Mouse (Mus musculus) layer of hippocampus, postnatal 10 days (tissue): ENCODE measurements around the gene Stip1. TPM values are rescaled to one million over a fixed set of nuclear protein-coding genes. Genes with fewer than 3 reads are reported as not detected.
"Not testable (repeated sequence)": the region's sequence is repeated elsewhere in the genome, so short reads cannot be mapped to it uniquely, and the experiment has no call there.

Experiments
- DNase-seq, 2 experiments: peaks; one replicate each; pipeline ENCODE4 v3.0.0; 2021; ENCODE audit warnings: low spot score in 2 of 2
- total RNA-seq, 2 experiments: library from RNA; stranded (reverse); gene quantifications; 2 replicates each; pipeline ENCODE4 v1.2.3; 2021

The Stip1 gene
- total RNA-seq, 2 experiments from 2014 or later = 126 to 148 TPM

- DNase-seq = no peak
Measured at GRCm38 (mm10) chr19:7017541-7018457, 22.0 kb downstream of the Stip1 start.

- no peak for DNase-seq
Measured at GRCm38 (mm10) chr19:7014481-7015135, 25.2 kb downstream of the Stip1 start.

DNA sequence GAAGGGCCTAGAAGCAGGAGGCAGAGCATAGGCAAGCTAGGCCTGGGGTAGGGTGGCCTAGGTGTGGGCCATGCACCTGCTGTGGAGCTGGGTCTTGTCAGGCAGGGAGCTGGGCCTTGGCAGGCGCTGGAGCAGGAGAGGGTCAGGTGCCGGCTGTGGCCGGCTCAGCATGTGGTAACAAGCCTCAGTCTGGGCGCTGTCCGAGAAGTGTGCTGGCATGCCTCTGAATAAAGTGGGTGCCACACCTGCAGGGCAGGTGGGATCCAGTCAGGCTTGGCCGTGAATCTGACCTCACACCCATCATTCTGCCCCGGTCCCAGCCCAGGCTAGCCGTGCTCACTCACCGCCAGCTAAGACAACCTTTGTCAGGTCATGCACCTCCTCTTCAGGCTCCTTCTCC lies 25.8 kb downstream of the Stip1 start:
- no peak for DNase-seq

DNA sequence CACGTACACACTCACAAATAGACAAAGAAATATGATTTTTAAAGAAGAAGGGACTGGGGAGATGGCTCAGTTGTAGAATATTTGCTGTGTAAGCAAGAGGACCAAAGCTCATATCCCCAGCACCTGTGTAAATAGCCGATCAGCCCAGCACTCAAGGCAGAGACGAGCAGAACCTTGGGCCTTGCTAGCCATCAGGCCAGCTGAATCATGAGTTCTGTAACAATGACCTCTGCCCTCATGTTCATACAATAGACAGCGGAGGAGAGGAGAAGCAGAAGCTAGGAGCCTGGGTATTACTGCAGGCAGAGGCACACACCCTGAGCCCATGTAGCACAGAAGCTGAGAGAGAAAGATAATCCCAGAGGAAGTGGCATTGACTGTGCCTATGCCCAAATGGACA lies 27.3 kb downstream of the Stip1 start:
- no peak for DNase-seq

DNA sequence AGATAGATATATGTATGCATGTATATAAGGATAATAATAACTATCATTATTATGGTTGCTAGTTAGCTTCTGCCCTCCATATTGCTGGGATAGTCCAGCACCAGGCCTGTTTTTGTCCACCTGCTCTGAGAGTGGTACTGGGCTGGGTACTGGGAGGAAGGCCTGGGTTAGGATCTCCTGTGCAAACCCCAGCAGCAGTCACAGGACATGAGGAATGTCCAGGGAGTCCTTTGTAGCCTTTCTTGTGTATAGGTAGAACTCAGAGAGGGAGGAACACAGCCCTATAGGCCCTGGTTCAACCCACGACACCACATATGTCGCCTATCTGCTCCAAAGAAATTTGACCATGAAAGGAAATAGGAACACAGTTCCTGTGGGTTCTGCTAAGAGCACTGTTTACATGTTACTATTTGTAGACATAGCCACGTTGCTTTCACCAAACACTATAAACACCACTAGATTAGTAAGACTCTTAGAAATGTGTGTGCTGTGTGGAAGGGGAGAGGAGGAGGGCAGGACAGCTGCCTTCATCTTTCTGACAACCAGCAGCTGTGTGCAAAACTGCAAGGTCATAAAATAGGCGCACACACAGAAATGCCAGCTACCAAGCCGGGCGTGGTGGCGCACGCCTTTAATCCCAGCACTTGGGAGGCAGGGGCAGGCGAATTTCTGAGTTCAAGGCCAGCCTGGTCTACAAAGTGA lies 32.7 kb downstream of the Stip1 start:
- no peak for DNase-seq

DNA sequence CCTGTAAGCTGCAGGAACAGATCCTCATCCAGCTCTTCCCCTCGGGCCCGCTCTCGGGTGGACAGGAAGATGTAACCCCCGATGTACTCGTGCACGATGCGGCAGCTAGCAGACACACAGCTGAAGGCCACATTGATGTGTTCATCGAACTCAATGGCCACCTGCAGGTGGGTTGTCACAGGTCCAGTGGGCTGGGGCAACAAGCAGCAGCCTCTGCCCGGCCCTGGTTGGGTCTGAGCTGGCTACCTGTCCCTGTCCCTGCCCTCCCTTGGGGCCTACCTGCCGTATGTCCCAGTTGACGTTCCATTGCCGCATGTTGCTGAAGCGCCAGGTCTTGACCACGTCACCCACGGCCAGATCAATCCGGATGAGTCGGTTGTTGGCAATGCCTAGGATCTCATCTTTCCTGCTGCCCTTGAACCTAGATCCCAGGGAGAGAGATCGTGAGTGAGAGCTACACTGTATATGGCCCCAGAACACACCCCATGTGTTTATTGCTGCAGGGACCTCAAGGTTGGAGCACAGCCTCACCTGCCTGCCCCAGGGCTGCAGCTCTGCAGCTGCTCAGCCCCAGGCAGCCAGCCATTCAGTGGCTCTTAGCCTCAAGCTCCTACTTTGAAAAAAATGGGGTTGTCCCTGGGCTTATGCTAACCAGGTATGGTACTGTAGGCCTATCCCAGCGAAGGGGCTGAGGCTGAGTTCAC lies 40.3 kb downstream of the Stip1 start:
- no peak for DNase-seq

DNA sequence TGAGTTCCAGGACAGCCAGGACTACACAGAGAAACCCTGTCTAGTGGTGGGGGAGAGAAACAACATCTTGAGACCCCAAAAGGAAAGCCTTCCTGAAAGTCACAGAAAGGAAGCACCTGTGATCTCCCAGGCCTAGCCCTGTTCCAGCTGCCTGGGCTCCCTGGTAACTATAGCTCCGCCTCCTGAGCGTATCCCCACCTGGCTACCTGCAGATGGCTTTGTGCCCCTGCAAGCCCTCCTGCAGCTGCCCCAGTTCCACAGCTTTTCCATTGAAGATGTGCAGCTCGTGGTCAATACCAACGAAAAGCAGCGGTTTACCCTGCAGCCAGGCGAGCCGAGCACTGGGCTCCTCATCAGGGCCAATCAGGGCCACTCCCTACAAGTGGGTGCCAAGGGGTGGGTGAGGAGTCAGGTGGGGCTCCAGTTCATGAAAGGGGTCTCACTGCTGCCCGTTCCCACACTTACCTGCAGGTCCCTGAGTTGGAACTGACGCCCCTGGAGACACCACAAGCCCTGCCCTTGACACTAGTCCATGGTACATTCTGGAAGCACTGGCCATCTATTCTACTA lies 42.0 kb downstream of the Stip1 start:
- no peak for DNase-seq

DNA sequence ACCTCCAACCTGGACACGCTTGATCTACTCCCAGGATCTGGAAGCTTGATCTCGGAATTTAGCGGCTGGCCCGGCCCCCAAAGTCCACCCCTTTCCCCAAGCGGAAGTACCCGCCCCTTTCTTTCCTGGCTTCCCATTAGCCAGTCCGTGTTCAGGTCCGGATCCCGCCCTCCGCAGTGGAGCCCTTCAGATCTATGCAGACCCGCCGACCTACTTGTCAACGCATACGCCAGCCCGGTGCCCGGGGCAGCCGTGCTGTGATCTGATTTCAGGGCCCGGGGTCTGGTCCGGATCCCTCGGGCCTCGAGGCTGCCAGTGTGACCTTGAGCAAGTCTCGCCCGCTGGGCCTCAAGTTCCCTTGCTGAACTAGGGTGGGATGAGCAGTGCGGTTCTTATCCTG lies 43.8 kb downstream of the Stip1 start, which contains the start of the genes Nudt22 and Trpt1:
Nudt22 (minus strand) TSS at position 112 of the 400 bp plus-strand sequence.
Trpt1 (plus strand) TSS at position 126 of the 400 bp plus-strand sequence.
- peak; percentile 73 to 80 for DNase-seq

DNA sequence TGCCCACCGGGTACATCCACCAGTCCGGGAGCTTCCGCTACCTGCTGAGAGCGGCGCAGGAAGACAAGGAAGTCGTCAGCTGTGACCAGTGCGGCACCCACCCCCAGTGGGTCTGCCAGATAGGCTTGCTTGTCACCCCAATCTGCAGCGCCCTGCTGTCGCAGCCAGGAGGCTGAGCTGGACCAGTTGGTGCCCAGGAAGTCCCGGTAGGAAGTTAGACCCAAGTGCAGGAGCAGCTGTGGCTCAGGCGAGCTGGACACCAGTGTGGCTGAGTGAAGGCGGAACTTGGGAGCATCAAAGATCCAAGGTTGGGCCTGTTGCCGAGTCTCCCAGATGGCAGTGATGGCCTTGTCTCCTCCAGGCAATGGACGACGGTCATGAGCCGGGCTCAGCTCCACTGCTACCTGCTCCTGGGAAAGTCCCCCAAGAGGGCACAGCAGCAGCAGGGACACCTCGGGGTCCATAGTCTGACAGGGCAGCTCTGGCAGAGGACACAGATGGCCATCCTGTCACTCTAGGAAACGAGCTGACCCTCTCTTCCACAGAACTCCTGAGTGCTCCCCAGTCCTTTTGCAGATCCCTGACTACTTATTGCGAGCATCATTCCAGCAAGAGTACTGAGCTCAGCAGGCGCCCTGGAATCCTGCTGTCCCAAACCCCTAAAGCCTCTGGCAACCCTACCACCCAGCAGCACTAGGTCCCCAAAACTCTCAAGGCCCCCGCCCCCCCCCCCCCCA lies 44.3 kb downstream of the Stip1 start:
- no peak for DNase-seq

GRCm38 (mm10) chr19:6994489-6994888 lies 45.3 kb downstream of the Stip1 start:
- DNase-seq = no peak

DNA sequence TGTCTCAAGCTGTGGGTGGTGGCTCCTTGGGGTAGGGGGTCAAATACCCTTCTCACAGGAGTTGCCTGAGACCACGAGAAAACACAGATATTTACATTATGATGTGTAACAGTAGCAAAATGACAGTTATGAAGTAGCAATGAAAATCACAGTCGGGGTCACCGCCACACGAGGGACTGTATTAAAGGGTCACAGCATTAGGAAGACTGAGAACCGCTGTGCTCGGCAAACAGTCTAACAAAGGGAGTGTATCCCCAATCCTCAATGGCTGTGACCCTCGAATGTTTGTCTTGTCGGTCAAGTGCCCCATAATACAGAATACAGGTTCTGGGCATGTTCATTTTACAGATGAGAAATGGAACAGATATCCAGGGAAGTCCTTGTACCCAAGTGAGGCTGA lies 45.8 kb downstream of the Stip1 start:
- no peak for DNase-seq

- DNase-seq = no peak
Measured at GRCm38 (mm10) chr19:6993011-6993770, 46.6 kb downstream of the Stip1 start.

- peak; percentile 93 to 95 for DNase-seq
Measured at GRCm38 (mm10) chr19:6992011-6992858, 47.5 kb downstream of the Stip1 start, which contains the start of gene Dnajc4. Gene Dnajc4, minus strand, starts transcription at chr19:6992572.

- not testable (repeated sequence) for DNase-seq
Measured at GRCm38 (mm10) chr19:6991166-6991565, 48.6 kb downstream of the Stip1 start.

DNA sequence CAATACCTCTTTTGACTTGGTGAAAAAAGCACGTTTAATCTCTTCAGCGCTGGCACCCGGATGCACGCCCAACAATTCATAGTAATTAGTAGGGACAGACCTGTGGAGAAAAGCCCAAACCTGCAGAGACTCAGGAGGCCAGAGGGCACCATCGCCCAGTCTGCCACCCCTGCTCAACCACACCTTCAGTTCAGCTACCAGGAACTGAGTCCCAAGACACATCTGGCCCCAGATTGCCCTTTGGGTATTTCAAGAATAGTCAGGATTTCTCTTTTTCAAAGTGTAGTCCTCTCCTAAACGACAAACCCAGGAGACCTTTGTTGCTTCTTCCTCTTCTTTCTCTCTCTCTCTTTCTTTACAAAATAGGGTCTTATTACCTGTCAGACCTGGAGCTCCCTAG lies 49.1 kb downstream of the Stip1 start:
- no peak for DNase-seq

- no peak for DNase-seq
Measured at GRCm38 (mm10) chr19:6989251-6989650, 50.5 kb downstream of the Stip1 start.

- DNase-seq = no peak
Measured at GRCm38 (mm10) chr19:6987904-6988285, 51.9 kb downstream of the Stip1 start.
